Mouse (Mus musculus) ES-E14 (cell line): Measurements from ENCODE around the gene Mpp1.

Experiments
- CHD2 ChIP-seq: IDR thresholded peaks from 2 replicates; pipeline ENCODE4 v1.6.1; 2014; ENCODE audit warnings: mild to moderate bottlenecking, low read depth, low read length, inconsistent platforms
- MAFK ChIP-seq: IDR thresholded peaks from 2 replicates; pipeline ENCODE4 v1.6.1; 2014; ENCODE audit warnings: mild to moderate bottlenecking, low read depth, low read length, inconsistent platforms; ENCODE audit not compliant: insufficient read depth
- ZNF384 ChIP-seq: IDR thresholded peaks from 2 replicates; pipeline ENCODE4 v1.6.1; 2012; ENCODE audit warnings: low read depth, low read length, inconsistent platforms

DNA sequence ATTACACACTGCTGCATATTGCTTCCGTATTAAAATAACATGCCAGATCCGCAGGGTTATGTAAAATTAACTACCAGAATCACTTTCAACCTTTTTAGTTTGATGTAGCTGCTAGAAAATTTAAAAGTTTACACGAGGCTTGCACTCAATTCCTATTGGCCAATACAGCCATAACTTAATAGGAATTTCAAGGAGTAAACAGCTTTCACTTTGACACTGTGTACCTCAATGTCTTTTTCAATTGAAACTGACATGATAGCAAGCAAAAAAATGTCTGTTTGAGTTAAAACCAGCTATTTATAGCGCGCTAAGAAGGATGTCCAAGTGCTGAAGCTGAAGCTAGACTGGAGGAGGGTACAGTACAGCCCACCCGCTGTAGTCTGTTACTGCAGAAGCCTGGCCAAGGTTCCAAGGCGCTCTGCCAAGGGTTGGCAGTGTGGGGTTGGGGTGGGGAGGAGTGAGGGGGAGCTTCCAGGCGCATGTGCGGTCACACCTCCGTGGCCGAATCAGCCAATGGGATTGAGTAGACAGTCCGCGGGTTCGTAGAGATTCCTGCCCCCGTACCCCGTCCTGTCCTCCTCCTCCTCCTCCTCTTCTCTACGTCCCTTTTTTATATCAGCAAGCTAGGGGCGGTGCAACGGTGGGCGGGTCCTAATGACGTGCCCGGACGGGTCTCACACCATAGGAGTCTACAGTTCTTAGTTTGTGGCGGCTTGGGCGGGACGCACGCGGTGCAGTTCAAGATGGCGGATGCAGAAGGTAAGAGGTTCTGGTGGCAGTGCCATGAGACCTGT lies 35.2 kb downstream of the Mpp1 start, which contains the start of gene Dkc1:
- TF ChIP-seq MAFK (no peak), CHD2 (no peak), ZNF384 (no peak)
